Mouse (Mus musculus) limb, embryonic 10.5 days (tissue): Measurements from ENCODE around the gene Ubr4. TPM values are rescaled to one million over a fixed set of nuclear protein-coding genes. Genes with fewer than 3 reads are reported as not detected.
A peak's percentile ranks its signal among the peaks of the same experiment; 100 is the strongest.

ENCODE experiments used
- DNase-seq: peaks from one replicate; pipeline ENCODE4 v3.0.0-alpha.2; 2017; ENCODE audit warnings: low spot score
- H3K27ac ChIP-seq: fragments of 300-500 bp; sonication (generic); 2 replicates; pipeline ENCODE4 v1.5.1; 2016; ENCODE audit warnings: mild to moderate bottlenecking
- H3K27me3 ChIP-seq: fragments of 300-500 bp; sonication (generic); 2 replicates; pipeline ENCODE4 v1.6.1; 2016; ENCODE audit warnings: low read depth, mild to moderate bottlenecking; ENCODE audit not compliant: poor library complexity, severe bottlenecking
- H3K36me3 ChIP-seq: fragments of 300-500 bp; sonication (generic); 2 replicates; pipeline ENCODE4 v1.6.1; 2016; ENCODE audit warnings: mild to moderate bottlenecking, moderate library complexity
- H3K4me1 ChIP-seq: fragments of 300-500 bp; sonication (generic); 2 replicates; pipeline ENCODE4 v1.6.1; 2016
- H3K4me3 ChIP-seq: fragments of 300-500 bp; sonication (generic); 2 replicates; pipeline ENCODE4 v1.5.1; 2016; ENCODE audit warnings: mild to moderate bottlenecking, moderate library complexity
- H3K9me3 ChIP-seq: fragments of 300-500 bp; sonication (generic); replicated peaks from 2 replicates; pipeline ENCODE4 v1.6.1; 2016; ENCODE audit warnings: mild to moderate bottlenecking
- WGBS: fragments of 180-500 bp; shearing (Covaris S2); methylation state at CpG from one replicate; pipeline ENCODE4 v1.1.7; 2016; 5-methylcytosine and 5-hydroxymethylcytosine counted together
- polyA plus RNA-seq: library from polyadenylated mRNA; unstranded; fragments of >200 nt; fragmentation: Nextera tagmentation; extraction: Ambion mirVana; gene quantifications from 2 replicates; pipeline ENCODE4 v1.2.1, GENCODE M21; 2016

The Ubr4 gene
- polyA plus RNA-seq, 1 experiment from 2014 or later: 74.4 TPM

DNA sequence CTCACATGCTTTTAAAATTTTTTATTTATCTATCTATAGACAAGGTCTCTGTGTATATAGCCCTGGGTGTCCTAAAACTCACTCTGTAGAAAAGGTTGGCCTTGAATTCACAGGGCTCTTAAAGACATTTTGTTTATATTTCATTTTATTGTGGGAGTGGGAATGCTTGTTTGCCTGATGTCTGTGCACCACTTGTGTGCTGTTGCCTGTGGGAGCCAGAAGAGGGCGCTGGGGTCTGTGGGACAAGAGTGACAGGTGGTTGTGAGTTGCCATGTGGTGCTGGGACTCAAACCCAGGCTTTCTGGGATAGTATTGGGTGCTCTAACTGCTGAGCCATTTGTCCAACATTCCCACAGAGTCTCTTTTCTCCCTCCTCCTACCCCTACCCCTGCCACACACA is 65.5 kb downstream of the Ubr4 start:
- 64% methylated on average over 1 of the region's 1 CpGs for WGBS
- H3K4me1 ChIP-seq: no peaks in the 10 kb centered on the region
- no peak for DNase-seq
- H3K36me3 ChIP-seq: peaks cover 100% of the 10 kb centered on the region
- no peak overlapping the region for H3K27ac ChIP-seq
- no peaks in the 10 kb centered on the region for H3K9me3 ChIP-seq
- no peak overlapping the region for H3K4me3 ChIP-seq
- H3K27me3 ChIP-seq: no peaks in the 10 kb centered on the region

DNA sequence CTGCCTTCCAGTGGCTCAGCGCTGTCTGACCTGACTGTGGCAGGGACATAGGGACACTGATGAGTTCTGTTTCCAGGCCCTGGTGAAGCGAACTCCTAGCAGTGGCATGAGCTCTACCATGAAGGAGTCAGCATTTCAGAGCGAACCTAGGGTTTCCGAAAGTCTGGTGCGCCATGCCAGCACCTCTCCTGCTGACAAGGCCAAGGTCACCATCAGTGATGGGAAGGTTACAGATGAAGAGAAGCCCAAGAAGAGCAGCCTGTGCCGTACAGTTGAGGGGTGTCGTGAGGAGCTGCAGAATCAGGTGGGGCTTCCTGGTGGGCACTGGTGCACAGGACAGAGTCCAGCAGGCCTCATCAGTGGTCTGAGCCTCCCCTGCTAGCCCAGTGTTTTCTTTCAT is 69.2 kb downstream of the Ubr4 start:
- Histone ChIP-seq H3K9me3 (no peaks in the 10 kb centered on the region), H3K27me3 (no peaks in the 10 kb centered on the region), H3K27ac (no peak overlapping the region), H3K4me1 (no peaks in the 10 kb centered on the region), H3K4me3 (no peak overlapping the region), H3K36me3 (peaks cover 100% of the 10 kb centered on the region)
- no peak for DNase-seq
- WGBS: 94% methylated on average over 7 of the region's 7 CpGs

GRCm38 (mm10) chr4:139422409-139422808 is 70.0 kb downstream of the Ubr4 start:
- Histone ChIP-seq H3K9me3 (no peaks in the 10 kb centered on the region), H3K36me3 (peaks cover 100% of the 10 kb centered on the region), H3K27me3 (no peaks in the 10 kb centered on the region), H3K4me3 (no peak overlapping the region), H3K4me1 (no peaks in the 10 kb centered on the region), H3K27ac (no peak overlapping the region)
- WGBS: 91% methylated on average over 2 of the region's 2 CpGs
- DNase-seq: no peak

DNA sequence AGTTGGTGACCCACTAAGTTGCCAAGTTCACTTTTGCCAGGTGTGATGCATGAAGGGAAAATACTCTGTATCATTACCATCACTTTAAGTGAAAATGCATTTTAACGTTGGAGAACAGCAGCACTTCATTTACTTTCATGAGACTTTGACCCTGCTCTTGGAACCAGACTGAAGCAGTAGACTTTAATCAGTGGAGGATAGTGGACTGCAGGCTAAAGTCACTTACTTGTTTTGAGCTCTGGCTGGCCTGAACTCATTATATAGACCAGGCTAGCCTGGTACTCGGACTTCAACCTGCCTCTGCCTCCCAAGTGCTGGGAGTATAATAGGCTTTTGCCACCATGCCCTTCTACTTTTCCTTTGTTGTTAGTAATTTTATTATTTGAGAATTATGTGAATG is 70.9 kb downstream of the Ubr4 start:
- no peak overlapping the region for H3K4me3 ChIP-seq
- no peaks in the 10 kb centered on the region for H3K4me1 ChIP-seq
- DNase-seq: no peak
- no peaks in the 10 kb centered on the region for H3K27me3 ChIP-seq
- WGBS: 83% methylated on average over 2 of the region's 2 CpGs
- no peaks in the 10 kb centered on the region for H3K9me3 ChIP-seq
- peaks cover 100% of the 10 kb centered on the region for H3K36me3 ChIP-seq
- no peak overlapping the region for H3K27ac ChIP-seq

DNA sequence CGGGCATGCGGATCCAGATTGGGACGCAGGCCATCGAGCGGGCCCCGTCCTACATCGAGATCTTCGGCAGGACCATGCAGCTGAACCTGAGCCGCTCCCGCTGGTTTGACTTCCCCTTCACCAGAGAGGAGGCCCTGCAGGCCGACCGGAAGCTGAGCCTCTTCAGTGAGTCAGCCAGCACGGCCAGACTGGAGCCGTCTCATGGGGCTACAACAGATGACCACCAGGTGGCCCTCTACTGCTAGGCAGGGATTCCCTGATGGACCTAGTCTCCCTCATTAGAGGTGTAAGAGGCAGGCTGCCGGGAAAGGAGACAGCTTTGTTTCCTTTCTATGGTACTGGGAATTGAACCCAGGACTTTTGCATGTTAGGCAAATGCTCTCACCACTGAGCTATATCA is 77.8 kb downstream of the Ubr4 start:
- Histone ChIP-seq H3K36me3 (peaks cover 100% of the 10 kb centered on the region), H3K4me1 (no peaks in the 10 kb centered on the region), H3K27ac (no peak overlapping the region), H3K9me3 (no peaks in the 10 kb centered on the region), H3K4me3 (no peak overlapping the region), H3K27me3 (no peaks in the 10 kb centered on the region)
- DNase-seq: peak; percentile 72
- 59% methylated on average over 15 of the region's 15 CpGs for WGBS

GRCm38 (mm10) chr4:139430891-139431290 is 78.5 kb downstream of the Ubr4 start:
- WGBS: 92% methylated on average over 4 of the region's 4 CpGs
- H3K36me3 ChIP-seq: peaks cover 100% of the 10 kb centered on the region
- DNase-seq: no peak
- H3K27ac ChIP-seq: no peak overlapping the region
- no peaks in the 10 kb centered on the region for H3K9me3 ChIP-seq
- H3K4me1 ChIP-seq: no peaks in the 10 kb centered on the region
- no peak overlapping the region for H3K4me3 ChIP-seq
- H3K27me3 ChIP-seq: no peaks in the 10 kb centered on the region

DNA sequence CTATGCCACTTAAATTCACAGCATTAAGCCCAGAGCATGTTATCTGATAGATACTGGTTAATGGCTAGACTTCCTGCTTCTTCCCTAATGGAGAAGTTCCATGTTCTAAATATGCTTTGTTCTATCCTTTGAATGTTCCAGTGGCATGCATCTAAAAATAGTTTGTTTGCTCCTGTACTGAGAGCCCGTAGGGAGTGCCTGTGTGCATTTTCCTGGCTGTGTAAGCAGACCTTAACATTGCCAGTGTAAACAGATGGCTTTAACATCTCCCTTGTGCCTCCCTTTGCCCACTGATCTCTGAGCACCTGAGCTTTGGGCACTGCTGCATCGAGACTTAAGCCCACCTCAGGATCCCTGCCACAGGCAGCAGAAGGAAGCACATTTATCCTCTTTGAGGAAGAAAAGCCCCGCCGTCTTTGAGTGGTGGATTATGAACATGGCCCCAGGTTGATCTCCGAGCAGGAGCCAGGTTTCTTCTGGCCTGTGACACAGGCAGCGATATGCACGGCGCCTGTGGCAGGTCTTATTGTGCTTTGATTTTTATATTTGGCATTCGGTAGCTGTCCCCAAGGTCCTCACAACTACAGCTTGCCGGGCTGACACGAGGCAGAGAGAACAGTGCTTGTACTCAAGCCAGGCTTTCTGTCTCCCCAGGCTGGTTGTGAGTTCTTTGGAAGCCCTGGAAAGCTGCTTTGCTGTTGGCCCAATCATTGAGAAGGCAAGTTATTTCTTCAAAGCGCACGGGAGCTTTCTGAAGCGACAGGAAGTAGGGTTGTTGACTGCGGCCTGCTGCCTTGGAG is 80.8 kb downstream of the Ubr4 start:
- no peak for DNase-seq
- WGBS: 94% methylated on average over 15 of the region's 15 CpGs

DNA sequence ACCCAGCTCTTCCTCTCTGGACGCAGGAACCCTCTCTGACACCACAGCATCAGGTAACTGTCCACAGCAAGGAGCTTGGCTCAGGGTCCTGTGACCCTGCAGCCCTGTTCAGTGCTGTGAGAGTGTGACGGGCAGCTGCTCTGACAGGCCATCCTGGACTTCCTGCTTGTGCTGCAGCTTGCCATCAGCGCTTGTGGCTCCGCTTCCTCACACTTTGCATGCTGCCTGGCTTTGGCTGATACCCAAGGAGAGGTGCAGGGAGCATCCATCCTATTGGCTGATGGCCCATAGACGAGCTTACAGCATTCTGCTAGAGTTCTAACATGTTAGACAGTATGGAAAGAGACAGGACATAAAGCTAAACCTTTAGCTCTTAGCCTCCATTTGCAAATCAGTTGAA is 88.8 kb downstream of the Ubr4 start:
- no peaks in the 10 kb centered on the region for H3K4me1 ChIP-seq
- H3K27me3 ChIP-seq: no peaks in the 10 kb centered on the region
- H3K9me3 ChIP-seq: no peaks in the 10 kb centered on the region
- WGBS: 92% methylated on average over 5 of the region's 5 CpGs
- H3K27ac ChIP-seq: no peak overlapping the region
- peaks cover 100% of the 10 kb centered on the region for H3K36me3 ChIP-seq
- no peak for DNase-seq
- H3K4me3 ChIP-seq: no peak overlapping the region

More for the DNA sequence above, 80.8 kb downstream of the Ubr4 start:
- Histone ChIP-seq H3K4me3 (no peak overlapping the region), H3K4me1 (no peaks in the 10 kb centered on the region), H3K27ac (no peak overlapping the region), H3K27me3 (no peaks in the 10 kb centered on the region), H3K36me3 (peaks cover 100% of the 10 kb centered on the region), H3K9me3 (no peaks in the 10 kb centered on the region)

DNA sequence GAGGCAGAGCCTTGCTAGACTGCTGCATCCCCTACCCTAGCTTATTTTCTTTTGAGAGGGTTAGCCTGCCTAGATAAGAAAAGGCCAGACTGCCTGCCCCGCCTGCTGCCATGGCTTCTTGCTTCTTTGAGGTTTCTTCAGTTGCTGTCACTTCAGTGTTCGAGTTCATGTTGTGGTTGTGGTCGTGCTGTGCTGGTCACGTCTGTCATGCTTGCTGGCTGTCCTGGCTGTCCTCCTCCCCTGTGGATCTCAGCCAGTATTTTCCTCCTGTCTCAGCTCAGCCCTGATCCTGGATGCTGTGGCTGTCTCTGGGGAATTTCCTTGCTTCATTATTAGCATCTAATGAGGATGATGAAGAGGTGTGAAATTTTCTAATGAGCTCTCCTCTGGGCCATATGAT is 89.4 kb downstream of the Ubr4 start:
- WGBS: 83% methylated on average over 4 of the region's 4 CpGs
- Histone ChIP-seq H3K36me3 (peaks cover 100% of the 10 kb centered on the region), H3K4me3 (no peak overlapping the region), H3K4me1 (no peaks in the 10 kb centered on the region), H3K9me3 (no peaks in the 10 kb centered on the region), H3K27ac (no peak overlapping the region), H3K27me3 (no peaks in the 10 kb centered on the region)
- DNase-seq: no peak

DNA sequence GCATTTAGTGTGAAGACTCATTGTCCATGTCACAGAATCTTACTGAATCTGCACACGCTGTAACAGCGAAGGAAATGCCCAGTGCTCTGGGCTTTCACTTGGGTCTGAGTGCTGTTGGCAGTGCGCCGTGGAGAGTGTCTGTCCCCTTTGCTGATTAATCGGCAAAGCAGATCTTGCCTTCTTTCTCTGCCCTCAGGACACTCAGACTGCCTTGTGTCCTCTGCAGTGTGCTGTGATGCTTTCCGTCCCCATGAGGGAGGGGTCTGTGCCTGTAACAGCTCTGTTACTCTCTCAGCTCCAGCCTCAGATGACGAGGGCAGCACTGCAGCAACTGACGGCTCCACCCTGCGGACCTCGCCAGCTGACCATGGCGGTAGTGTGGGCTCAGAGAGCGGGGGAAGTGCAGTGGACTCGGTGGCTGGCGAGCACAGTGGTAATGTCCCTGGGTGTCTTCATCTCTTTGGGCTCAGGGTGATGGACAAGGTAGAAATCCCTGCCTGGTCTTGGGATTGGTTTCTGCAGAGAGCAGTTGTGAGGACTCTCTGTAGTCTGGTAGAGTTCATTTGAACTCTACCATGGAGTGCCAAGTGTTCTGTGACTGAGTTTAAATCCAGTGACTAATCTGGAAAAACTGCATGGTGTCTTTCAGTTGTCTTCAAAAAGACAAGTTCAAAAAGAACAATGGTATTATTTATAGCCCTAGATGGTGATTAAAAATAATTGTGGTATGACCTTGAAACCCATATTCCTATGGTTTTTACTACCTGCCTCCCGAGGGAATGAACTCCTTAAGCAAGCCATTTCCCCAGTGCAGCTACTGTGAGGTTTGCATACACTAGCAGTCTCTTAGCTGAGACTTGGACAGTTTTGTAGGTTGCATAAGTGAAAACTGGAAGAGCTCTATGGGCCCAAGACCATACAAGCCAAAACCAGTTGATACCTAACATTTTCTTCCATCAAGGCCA is 90.3 kb downstream of the Ubr4 start:
- 93% methylated on average over 15 of the region's 15 CpGs for WGBS
- H3K27me3 ChIP-seq: no peaks in the 10 kb centered on the region
- no peaks in the 10 kb centered on the region for H3K9me3 ChIP-seq
- H3K36me3 ChIP-seq: peaks cover 100% of the 10 kb centered on the region
- DNase-seq: no peak
- no peak overlapping the region for H3K27ac ChIP-seq
- H3K4me1 ChIP-seq: no peaks in the 10 kb centered on the region
- H3K4me3 ChIP-seq: no peak overlapping the region

- no peaks in the 10 kb centered on the region for H3K4me1 ChIP-seq
- no peak for DNase-seq
- H3K36me3 ChIP-seq: peaks cover 100% of the 10 kb centered on the region
- no peaks in the 10 kb centered on the region for H3K9me3 ChIP-seq
- no peak overlapping the region for H3K4me3 ChIP-seq
- no peaks in the 10 kb centered on the region for H3K27me3 ChIP-seq
- WGBS: 96% methylated on average over 10 of the region's 10 CpGs
- H3K27ac ChIP-seq: no peak overlapping the region
These were observed 91.9 kb downstream of the Ubr4 start for GRCm38 (mm10) chr4:139444315-139444714.

DNA sequence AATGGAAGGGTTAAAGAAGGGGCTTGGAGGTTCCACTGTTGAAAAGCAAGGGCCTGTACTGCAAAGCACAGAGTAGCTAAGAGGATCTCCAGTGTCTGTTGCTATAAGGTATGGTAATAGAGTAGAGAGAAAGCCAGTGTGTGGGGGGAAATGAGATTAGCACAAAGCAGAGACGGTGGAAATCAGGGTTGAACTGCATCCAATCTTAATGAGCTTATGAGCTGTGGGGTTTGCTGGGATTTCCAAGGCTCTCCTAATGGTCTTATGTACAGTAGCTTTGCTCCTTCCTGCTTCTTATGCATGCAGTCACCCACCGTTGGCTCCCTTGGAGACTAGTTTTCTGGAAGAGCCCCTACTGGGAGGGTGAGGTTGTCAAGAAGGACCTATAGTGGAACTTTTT is 93.8 kb downstream of the Ubr4 start:
- Histone ChIP-seq H3K27me3 (no peaks in the 10 kb centered on the region), H3K4me3 (no peak overlapping the region), H3K9me3 (no peaks in the 10 kb centered on the region), H3K36me3 (peaks cover 100% of the 10 kb centered on the region), H3K27ac (no peak overlapping the region), H3K4me1 (no peaks in the 10 kb centered on the region)
- DNase-seq: no peak
- 95% methylated on average over 2 of the region's 2 CpGs for WGBS
